Mouse (Mus musculus) spleen, postnatal 0 days (tissue): ENCODE results near the gene Gm45233. TPM values are rescaled to one million over a fixed set of nuclear protein-coding genes. Genes with fewer than 3 reads are reported as not detected.

Experiments
- polyA plus RNA-seq: library from polyadenylated mRNA; unstranded; fragments of >200 nt; fragmentation: Nextera tagmentation; extraction: Ambion mirVana; gene quantifications from 2 replicates; pipeline ENCODE4 v1.2.1, GENCODE M21; 2015

Gene Gm45233
- polyA plus RNA-seq, result not detected in 2 replicates

DNA sequence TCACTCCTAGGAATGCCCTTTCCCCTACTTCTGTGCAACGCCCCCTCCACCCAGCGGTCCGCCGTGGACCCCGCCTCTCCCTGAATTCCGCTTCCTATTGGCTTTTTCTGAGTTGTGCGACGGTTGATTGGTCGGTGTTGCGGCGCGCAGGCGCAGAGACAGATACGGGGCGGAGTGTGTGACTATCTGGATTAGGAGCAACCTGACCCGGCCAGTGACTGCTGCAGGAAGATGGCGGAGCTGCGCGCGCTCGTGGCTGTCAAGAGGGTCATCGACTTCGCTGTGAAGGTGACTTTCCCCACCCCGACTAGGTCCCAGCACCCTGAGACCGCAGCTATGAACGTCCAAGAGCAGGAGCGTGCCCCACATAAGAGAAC, at the start of gene Gm45233, which contains the start of gene Etfb:
Gene Gm45233, plus strand, starts transcription at position 212 of the 377 bp plus-strand sequence.
Gene Etfb, plus strand, starts transcription at position 167 of the 377 bp plus-strand sequence.

GRCm38 (mm10) chr7:43408131-43408553, 35.8 kb upstream of the Gm45233 start, which contains the start of gene Siglecg:
TSS of gene Siglecg (plus strand) at chr7:43408204.

GRCm38 (mm10) chr7:43427406-43427805, 16.5 kb upstream of the Gm45233 start, which contains the start of gene Lim2:
TSS of gene Lim2 (plus strand) at chr7:43427670.

GRCm38 (mm10) chr7:43436341-43437255, 7.3 kb upstream of the Gm45233 start, which contains the start of gene Nkg7:
TSS of gene Nkg7 (plus strand) at chr7:43437073.

GRCm38 (mm10) chr7:43440482-43440881, 3.4 kb upstream of the Gm45233 start, which contains the start of gene Cldnd2:
TSS of gene Cldnd2 (plus strand) at chr7:43440782.

GRCm38 (mm10) chr7:43462851-43463250, 18.9 kb downstream of the Gm45233 start, which contains the start of gene Vsig10l:
TSS of gene Vsig10l (plus strand) at chr7:43463151.

DNA sequence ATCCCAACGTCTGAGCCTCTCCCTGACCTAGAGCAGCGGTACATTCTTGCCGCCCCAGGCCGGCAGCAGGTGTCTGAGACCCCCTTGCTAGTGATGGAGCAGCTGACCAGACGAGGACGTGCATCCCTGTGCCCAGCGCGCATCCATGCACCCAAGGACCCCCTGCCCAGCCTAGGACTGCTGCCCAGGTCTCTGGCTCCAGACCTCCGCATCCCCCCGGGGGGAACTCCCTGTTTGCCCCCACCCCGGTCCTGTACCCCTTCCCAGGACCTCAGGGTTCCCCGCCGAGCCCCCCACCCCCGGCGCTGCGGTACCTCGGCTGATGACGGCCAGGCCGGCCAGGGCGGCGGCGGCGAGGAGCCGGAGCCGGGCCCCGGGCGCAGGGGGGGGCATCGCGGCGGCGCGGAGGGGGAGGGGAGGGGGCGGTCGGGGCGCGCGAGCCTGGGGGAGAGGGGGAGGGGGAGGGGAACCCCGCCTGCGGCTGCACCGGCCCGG, 45.8 kb downstream of the Gm45233 start, which contains the start of gene Iglon5:
Gene Iglon5, minus strand, starts transcription at position 445 of the 495 bp plus-strand sequence.

Other genes starting within 250 kb of the Gm45233 start
- gene Zfp715, start 130.8 kb upstream of the Gm45233 start, polyA plus RNA-seq, result 5.0 and 5.7 TPM in 2 replicates
- 1.6 and 1.7 TPM in 2 replicates for gene Siglecf, start 92.8 kb upstream of the Gm45233 start, polyA plus RNA-seq
- 4.9 and 6.5 TPM in 2 replicates for gene Siglecg, start 35.9 kb upstream of the Gm45233 start, polyA plus RNA-seq
- gene Lim2, start 16.5 kb upstream of the Gm45233 start, polyA plus RNA-seq, result not detected in 2 replicates
- gene Nkg7, start 7.1 kb upstream of the Gm45233 start, polyA plus RNA-seq, result 33.2 and 49.1 TPM in 2 replicates
- gene Cldnd2, start 3.3 kb upstream of the Gm45233 start, polyA plus RNA-seq, result not detected in 2 replicates
- 261 and 295 TPM in 2 replicates for gene Etfb, start within 50 bp of the Gm45233 start, polyA plus RNA-seq
- gene Vsig10l, start 19.0 kb downstream of the Gm45233 start, polyA plus RNA-seq, result 3.4 and 5.6 TPM in 2 replicates
- gene Iglon5, start 45.9 kb downstream of the Gm45233 start, polyA plus RNA-seq, result not detected in 2 replicates
- not detected in 2 replicates for gene 4931406B18Rik, start 61.8 kb downstream of the Gm45233 start, polyA plus RNA-seq
- 20.9 and 29.8 TPM in 2 replicates for gene Cd33, start 100.3 kb downstream of the Gm45233 start, polyA plus RNA-seq
- gene Zfp658, start 118.1 kb downstream of the Gm45233 start, polyA plus RNA-seq, result 0.84 and 0.99 TPM in 2 replicates
- 1.9 and 2.9 TPM in 2 replicates for gene Zfp719, start 135.5 kb downstream of the Gm45233 start, polyA plus RNA-seq
- not detected in 2 replicates for gene Zfp819, start 163.0 kb downstream of the Gm45233 start, polyA plus RNA-seq
- gene Ceacam18, start 190.6 kb downstream of the Gm45233 start, polyA plus RNA-seq, result 0.17 and 0.32 TPM in 2 replicates
- 11.6 and 13.4 TPM in 2 replicates for gene Siglece, start 216.0 kb downstream of the Gm45233 start, polyA plus RNA-seq
- gene Ctu1, start 227.9 kb downstream of the Gm45233 start, polyA plus RNA-seq, result 6.1 and 6.5 TPM in 2 replicates
- not detected in 2 replicates for gene Klk14, start 246.3 kb downstream of the Gm45233 start, polyA plus RNA-seq